Mouse (Mus musculus): ENCODE measurements around the gene Ccdc13.

Gene Ccdc13

GRCm38 (mm10) chr9:121838829-121839621, at the start of gene Ccdc13:
TSS of gene Ccdc13 (minus strand) at chr9:121839461.
- DNase-seq (ENCODE audit: low read depth, low spot score): no peak

- DNase-seq (ENCODE audit: low read depth, low spot score): no peak
These were observed 42.8 kb upstream of the Ccdc13 start for GRCm38 (mm10) chr9:121882015-121882457.

GRCm38 (mm10) chr9:121881301-121881700, 42.0 kb upstream of the Ccdc13 start:
- no peak for DNase-seq (ENCODE audit: low read depth, low spot score)

GRCm38 (mm10) chr9:121880840-121881239, 41.6 kb upstream of the Ccdc13 start:
- no peak for DNase-seq (ENCODE audit: low read depth, low spot score)

GRCm38 (mm10) chr9:121877052-121877740, 37.9 kb upstream of the Ccdc13 start:
- peak; percentile 32 for DNase-seq (ENCODE audit: low read depth, low spot score)

- no peak for DNase-seq (ENCODE audit: low read depth, low spot score)
These were observed 34.3 kb upstream of the Ccdc13 start for GRCm38 (mm10) chr9:121873578-121873977.

- no peak for DNase-seq (ENCODE audit: low read depth, low spot score)
These were observed 32.9 kb upstream of the Ccdc13 start for GRCm38 (mm10) chr9:121872062-121872683.

GRCm38 (mm10) chr9:121869973-121870515, 30.8 kb upstream of the Ccdc13 start:
- no peak for DNase-seq (ENCODE audit: low read depth, low spot score)

- no peak for DNase-seq (ENCODE audit: low read depth, low spot score)
These were observed 30.2 kb upstream of the Ccdc13 start for GRCm38 (mm10) chr9:121869432-121869831.

- no peak for DNase-seq (ENCODE audit: low read depth, low spot score)
These were observed 29.0 kb upstream of the Ccdc13 start for GRCm38 (mm10) chr9:121868236-121868635.

- no peak for DNase-seq (ENCODE audit: low read depth, low spot score)
These were observed 28.4 kb upstream of the Ccdc13 start for GRCm38 (mm10) chr9:121867632-121868031.

- no peak for DNase-seq (ENCODE audit: low read depth, low spot score)
These were observed 26.3 kb upstream of the Ccdc13 start for GRCm38 (mm10) chr9:121865425-121866008.

GRCm38 (mm10) chr9:121864837-121865236, 25.6 kb upstream of the Ccdc13 start:
- no peak for DNase-seq (ENCODE audit: low read depth, low spot score)

GRCm38 (mm10) chr9:121860921-121861320, 21.7 kb upstream of the Ccdc13 start:
- DNase-seq (ENCODE audit: low read depth, low spot score): no peak

- no peak for DNase-seq (ENCODE audit: low read depth, low spot score)
These were observed 20.1 kb upstream of the Ccdc13 start for GRCm38 (mm10) chr9:121859345-121859744.

- no peak for DNase-seq (ENCODE audit: low read depth, low spot score)
These were observed 18.9 kb upstream of the Ccdc13 start, which contains the start of gene Higd1a for GRCm38 (mm10) chr9:121858153-121858488. TSS of gene Higd1a (minus strand) at chr9:121858362.

GRCm38 (mm10) chr9:121857474-121858152, 18.4 kb upstream of the Ccdc13 start:
- DNase-seq (ENCODE audit: low read depth, low spot score): peak; percentile 88

GRCm38 (mm10) chr9:121856649-121857416, 17.6 kb upstream of the Ccdc13 start:
- no peak for DNase-seq (ENCODE audit: low read depth, low spot score)

- no peak for DNase-seq (ENCODE audit: low read depth, low spot score)
These were observed 15.0 kb upstream of the Ccdc13 start for GRCm38 (mm10) chr9:121854246-121854645.

GRCm38 (mm10) chr9:121847842-121848241, 8.6 kb upstream of the Ccdc13 start:
- no peak for DNase-seq (ENCODE audit: low read depth, low spot score)
